Mouse (Mus musculus) thymus, adult 2 months (tissue): ENCODE measurements around the gene Cntn1. TPM values are rescaled to one million over a fixed set of nuclear protein-coding genes. Genes with fewer than 3 reads are reported as not detected.

ENCODE experiments used
- DNase-seq: peaks from one replicate; pipeline ENCODE4 v3.0.0; 2021
- H3K27ac ChIP-seq: fragments of 200-500 bp; 2 replicates; pipeline ENCODE4 v1.5.1; 2012; ENCODE audit warnings: low read length, control low read depth; ENCODE audit not compliant: control insufficient read depth, insufficient read depth
- H3K27me3 ChIP-seq: fragments of 200-500 bp; 2 replicates; pipeline ENCODE4 v1.6.1; 2012; ENCODE audit warnings: mild to moderate bottlenecking, low read length, moderate library complexity, mixed read lengths; ENCODE audit not compliant: control insufficient read depth, insufficient read depth
- H3K36me3 ChIP-seq: fragments of 200-500 bp; 2 replicates; pipeline ENCODE4 v1.6.1; 2012; ENCODE audit warnings: mild to moderate bottlenecking, low read length, moderate library complexity; ENCODE audit not compliant: control insufficient read depth, insufficient read depth
- H3K4me1 ChIP-seq: fragments of 200-500 bp; replicated peaks from 2 replicates; pipeline ENCODE4 v1.6.1; 2012; ENCODE audit warnings: low read length; ENCODE audit not compliant: control insufficient read depth, insufficient read depth
- H3K4me3 ChIP-seq: fragments of 200-500 bp; 2 replicates; pipeline ENCODE4 v1.5.1; 2012; ENCODE audit warnings: mild to moderate bottlenecking, low read length, control low read depth, moderate library complexity; ENCODE audit not compliant: control insufficient read depth, insufficient read depth
- CTCF ChIP-seq: fragments of 200-500 bp; IDR thresholded peaks from 2 replicates; pipeline ENCODE4 v1.5.1; 2012; ENCODE audit warnings: mild to moderate bottlenecking, control low read depth, low read length, moderate library complexity, borderline replicate concordance; ENCODE audit not compliant: control insufficient read depth, poor library complexity, insufficient read depth; ENCODE audit errors: extremely low read depth
- POLR2A ChIP-seq: fragments of 200-500 bp; IDR thresholded peaks from 2 replicates; pipeline ENCODE4 v1.6.1; 2012; ENCODE audit warnings: mild to moderate bottlenecking, low read length, control low read depth, moderate library complexity; ENCODE audit not compliant: control insufficient read depth, poor library complexity, insufficient read depth; ENCODE audit errors: extremely low read depth
- WGBS: fragments of 180-500 bp; shearing (Covaris S2); methylation state at CpG from one replicate; pipeline ENCODE4 v1.1.7; 2018; 5-methylcytosine and 5-hydroxymethylcytosine counted together
- polyA plus RNA-seq: library from polyadenylated mRNA; depleted of rRNA; stranded (reverse); fragments of >200 nt; gene quantifications from 2 replicates; pipeline ENCODE4 v1.2.3, GENCODE M21; 2012

Gene Cntn1
- polyA plus RNA-seq, 1 experiment = 0.23 TPM

DNA sequence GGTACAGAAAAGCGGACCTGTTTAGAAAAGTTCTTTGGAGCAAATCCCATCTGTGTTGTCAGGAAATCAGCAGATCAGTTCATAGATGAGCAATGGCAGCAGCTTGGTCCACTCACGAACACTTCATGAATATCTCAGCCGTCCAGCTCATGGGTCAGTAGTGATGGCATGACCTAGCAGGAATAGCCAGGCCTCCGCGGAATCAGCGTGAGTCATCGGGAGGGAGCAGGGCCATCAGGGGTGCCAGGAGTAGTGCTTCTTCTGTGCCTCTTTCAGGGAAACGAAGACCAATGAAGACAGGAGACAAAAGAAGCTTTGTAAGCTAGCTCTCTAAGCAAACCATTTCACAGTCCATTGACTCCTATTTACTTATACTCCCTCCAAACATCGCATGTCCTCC lies 126.4 kb downstream of the Cntn1 start:
- no peaks in the 10 kb centered on the region for H3K4me1 ChIP-seq
- TF ChIP-seq POLR2A = no peak
- no peak for TF ChIP-seq CTCF
- no peak overlapping the region for H3K4me3 ChIP-seq
- H3K27me3 ChIP-seq = no peaks in the 10 kb centered on the region
- WGBS = 91% methylated on average over 9 of the region's 9 CpGs
- H3K36me3 ChIP-seq = no peaks in the 10 kb centered on the region
- no peak overlapping the region for H3K27ac ChIP-seq
- no peak for DNase-seq

DNA sequence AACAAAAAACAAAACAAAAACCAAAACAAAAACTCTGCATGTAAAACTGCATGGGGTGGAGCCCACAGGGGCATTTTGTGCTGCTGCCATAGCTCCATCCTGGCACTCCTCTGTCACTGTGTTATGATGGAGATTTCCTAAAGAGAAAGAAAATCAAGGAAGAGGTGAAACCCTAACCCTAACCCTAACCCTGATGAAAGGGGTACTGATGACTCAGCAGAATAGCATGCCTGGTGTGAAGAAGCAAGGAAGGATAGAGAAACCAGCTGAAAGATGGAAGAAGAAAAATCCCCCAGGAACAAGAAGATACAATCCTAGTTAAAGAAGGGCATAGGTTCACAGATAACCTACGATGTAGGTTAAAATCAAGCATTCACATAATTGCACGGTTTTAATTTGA lies 134.5 kb downstream of the Cntn1 start:
- Histone ChIP-seq H3K4me1 (no peaks in the 10 kb centered on the region), H3K27me3 (no peaks in the 10 kb centered on the region), H3K27ac (no peak overlapping the region), H3K4me3 (no peak overlapping the region), H3K36me3 (no peaks in the 10 kb centered on the region)
- TF ChIP-seq POLR2A (no peak), CTCF (no peak)
- DNase-seq = no peak
- WGBS = 97% methylated on average over 2 of the region's 2 CpGs

GRCm38 (mm10) chr15:92190000-92190399 lies 139.0 kb downstream of the Cntn1 start:
- no peak for TF ChIP-seq CTCF
- no peak for TF ChIP-seq POLR2A
- Histone ChIP-seq H3K36me3 (no peaks in the 10 kb centered on the region), H3K4me1 (no peaks in the 10 kb centered on the region), H3K27ac (no peak overlapping the region), H3K27me3 (no peaks in the 10 kb centered on the region), H3K4me3 (no peak overlapping the region)
- no peak for DNase-seq
- WGBS = 56% methylated on average over 2 of the region's 2 CpGs

DNA sequence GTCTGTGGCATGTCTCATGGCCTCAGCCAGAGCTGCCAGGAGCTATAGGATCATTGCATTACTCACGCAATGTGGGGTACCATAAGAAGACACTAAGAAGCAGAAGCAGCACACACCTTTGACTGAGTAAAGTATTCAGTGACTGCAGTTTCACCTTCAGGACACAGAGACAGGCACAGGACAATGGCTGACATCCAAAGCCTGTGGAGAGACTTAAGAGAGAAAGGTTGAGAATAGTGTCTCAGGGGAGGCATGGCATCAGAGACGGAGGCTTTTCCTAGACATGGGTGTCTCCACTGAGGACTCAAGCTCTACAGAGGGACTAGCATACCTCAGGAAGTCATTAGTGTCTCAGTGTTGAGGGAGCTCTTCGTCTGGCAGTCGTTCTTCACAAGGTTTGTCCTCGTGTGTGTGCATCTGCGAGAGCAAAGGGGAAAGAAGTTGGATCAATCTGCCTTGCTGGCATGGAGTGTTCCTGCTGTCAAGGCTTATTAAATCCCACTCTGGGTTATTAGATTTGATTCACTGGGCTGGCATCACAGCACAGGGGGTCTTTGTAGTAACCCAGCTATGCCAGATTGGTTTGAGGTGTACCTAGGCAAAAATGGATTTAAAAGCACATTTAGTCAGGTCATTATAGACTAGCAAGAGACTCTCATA lies 149.5 kb downstream of the Cntn1 start:
- no peaks in the 10 kb centered on the region for H3K4me1 ChIP-seq
- no peak overlapping the region for H3K4me3 ChIP-seq
- H3K27ac ChIP-seq = no peak overlapping the region
- WGBS = 84% methylated on average over 6 of the region's 6 CpGs
- no peaks in the 10 kb centered on the region for H3K27me3 ChIP-seq
- no peak for DNase-seq
- H3K36me3 ChIP-seq = no peaks in the 10 kb centered on the region
- TF ChIP-seq POLR2A = no peak
- no peak for TF ChIP-seq CTCF

DNA sequence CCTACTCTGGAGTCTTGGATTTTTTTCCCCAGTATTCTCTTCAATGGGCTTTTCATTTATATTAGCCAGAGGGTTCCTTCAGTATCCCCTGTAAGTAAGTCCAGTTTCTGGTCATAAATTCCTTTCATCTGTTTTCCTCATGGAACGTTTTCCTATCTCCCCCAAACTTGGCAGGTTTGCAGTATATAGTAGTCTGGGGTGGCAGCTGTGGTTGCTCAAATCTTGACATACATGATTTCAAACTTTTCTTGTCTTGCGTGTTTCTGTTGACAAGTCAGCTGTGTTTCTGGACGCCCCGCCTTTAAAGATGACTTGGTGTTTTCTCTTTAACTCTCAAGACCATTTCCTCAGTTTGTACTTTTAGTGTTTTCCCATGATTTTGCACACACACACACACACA lies 155.7 kb downstream of the Cntn1 start:
- TF ChIP-seq CTCF (no peak), POLR2A (no peak)
- Histone ChIP-seq H3K4me3 (no peak overlapping the region), H3K27me3 (no peaks in the 10 kb centered on the region), H3K4me1 (no peaks in the 10 kb centered on the region), H3K27ac (no peak overlapping the region), H3K36me3 (no peaks in the 10 kb centered on the region)
- DNase-seq = no peak
- 88% methylated on average over 4 of the region's 4 CpGs for WGBS

GRCm38 (mm10) chr15:92209778-92210177 lies 158.8 kb downstream of the Cntn1 start:
- H3K27me3 ChIP-seq = no peaks in the 10 kb centered on the region
- no peak for TF ChIP-seq CTCF
- TF ChIP-seq POLR2A = no peak
- WGBS = 97% methylated on average over 1 of the region's 1 CpGs
- DNase-seq = no peak
- H3K36me3 ChIP-seq = no peaks in the 10 kb centered on the region
- no peak overlapping the region for H3K27ac ChIP-seq
- no peak overlapping the region for H3K4me3 ChIP-seq
- H3K4me1 ChIP-seq = no peaks in the 10 kb centered on the region

GRCm38 (mm10) chr15:92210486-92211235 lies 159.7 kb downstream of the Cntn1 start:
- Histone ChIP-seq H3K36me3 (no peaks in the 10 kb centered on the region), H3K27ac (no peak overlapping the region), H3K4me1 (no peaks in the 10 kb centered on the region), H3K4me3 (no peak overlapping the region), H3K27me3 (no peaks in the 10 kb centered on the region)
- no peak for DNase-seq
- 89% methylated on average over 7 of the region's 7 CpGs for WGBS
- no peak for TF ChIP-seq CTCF
- no peak for TF ChIP-seq POLR2A
